Mouse (Mus musculus) MEL-GATA-1-ER (cell line): ENCODE data around the gene Large1.
"Not testable (repeated sequence)": the region's sequence is repeated elsewhere in the genome, so short reads cannot be mapped to it uniquely, and the experiment has no call there.

ENCODE experiments used
- DNase-seq: peaks from one replicate; pipeline ENCODE4 v3.0.0-alpha.2; 2012; ENCODE audit warnings: low read depth; ENCODE audit errors: extremely low read depth

The Large1 gene

DNA sequence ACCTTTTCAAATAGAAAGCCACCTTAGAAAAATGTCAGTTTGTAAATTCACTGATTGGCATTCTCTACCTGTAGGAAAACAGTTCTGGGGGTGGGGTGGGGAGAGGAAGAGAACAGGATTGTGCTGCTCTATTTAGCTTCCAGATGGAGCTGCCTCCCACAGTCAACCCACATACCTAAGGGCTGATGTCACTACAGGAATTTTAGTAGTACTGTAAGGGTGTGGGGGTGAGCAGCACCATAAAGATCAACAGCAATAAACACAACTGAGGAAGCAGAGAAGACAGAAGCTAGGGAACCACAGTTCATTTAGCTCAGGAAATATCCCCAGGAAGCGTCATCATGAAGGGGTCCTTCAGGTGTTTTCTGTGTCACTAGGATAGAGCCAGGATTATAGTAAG is 174.9 kb downstream of the Large1 start:
- no peak for DNase-seq

DNA sequence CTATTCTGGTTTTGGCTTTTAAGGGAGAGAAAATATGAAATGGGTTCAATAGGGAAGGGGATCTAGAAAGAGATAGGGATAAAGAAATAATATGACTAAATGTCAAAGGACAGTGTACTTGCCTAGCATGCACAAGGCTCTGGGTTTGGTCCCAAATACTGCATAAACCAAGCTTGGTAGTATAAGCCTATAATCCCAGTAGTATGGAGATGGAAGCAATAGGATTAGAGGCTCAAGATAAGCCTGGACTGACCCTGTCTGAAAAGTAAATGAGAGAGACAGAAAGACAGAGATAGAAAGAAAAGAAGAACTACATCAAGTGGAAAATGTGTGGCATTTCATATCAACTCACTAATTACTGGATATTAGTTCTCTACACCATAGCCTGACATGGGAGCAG is 180.7 kb downstream of the Large1 start:
- no peak for DNase-seq

DNA sequence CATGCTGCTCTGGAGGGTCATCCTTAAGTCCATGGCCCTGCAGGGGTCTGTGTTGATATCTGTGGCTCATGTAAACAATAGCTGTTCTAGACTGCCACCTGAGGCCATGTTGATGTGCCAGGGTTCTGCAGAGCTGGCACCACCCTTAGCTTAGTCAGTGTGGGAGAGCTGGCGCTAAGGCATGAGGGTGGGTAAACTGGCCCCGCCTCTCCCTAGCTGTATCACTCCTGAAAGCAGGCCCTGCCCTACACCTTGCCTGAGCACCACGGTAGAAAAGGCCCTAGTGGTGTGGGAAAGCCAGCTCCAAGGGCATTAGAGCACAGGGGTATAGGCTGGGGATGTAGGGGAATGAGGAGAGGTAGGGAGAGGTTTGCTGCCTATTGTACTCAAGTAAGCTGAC is 191.3 kb downstream of the Large1 start:
- no peak for DNase-seq

DNA sequence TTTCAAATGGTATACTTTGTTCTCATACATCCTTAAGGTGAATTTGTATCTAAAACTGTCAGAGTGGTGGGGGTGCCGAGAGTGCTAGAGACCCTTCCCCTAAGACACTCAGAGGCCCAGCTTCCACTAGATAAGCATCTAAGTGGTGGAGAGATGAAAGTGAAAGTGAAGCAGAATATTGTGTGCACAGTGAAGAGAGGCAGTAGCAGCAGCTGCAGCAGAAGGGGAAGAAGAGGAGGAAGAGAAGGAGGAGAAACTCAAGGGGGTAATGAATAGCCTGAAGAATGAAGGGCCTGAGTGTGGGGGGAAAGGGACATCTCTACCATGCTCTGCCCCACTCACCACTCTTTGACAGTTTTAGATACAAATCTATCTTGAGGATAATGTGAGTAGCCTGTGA is 191.8 kb downstream of the Large1 start:
- no peak for DNase-seq

DNA sequence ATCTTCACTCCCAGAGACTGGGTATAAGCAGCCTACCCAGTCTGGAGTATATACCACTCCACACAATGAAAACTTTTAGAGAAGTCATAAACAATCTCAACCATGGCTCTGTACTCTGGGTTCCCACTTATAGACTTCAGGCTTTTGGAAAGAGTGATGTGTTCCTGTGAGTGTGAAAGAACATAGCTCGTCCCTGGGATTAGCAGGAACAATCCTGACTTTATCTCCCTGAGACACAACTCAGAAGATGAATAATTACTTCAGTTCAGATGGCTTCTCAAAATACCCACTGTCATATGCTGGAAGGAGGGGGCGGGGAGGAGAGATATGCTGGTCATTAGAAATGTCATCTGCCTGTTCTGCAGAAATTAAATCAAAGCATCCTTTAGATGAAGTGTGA is 192.4 kb downstream of the Large1 start:
- no peak for DNase-seq

DNA sequence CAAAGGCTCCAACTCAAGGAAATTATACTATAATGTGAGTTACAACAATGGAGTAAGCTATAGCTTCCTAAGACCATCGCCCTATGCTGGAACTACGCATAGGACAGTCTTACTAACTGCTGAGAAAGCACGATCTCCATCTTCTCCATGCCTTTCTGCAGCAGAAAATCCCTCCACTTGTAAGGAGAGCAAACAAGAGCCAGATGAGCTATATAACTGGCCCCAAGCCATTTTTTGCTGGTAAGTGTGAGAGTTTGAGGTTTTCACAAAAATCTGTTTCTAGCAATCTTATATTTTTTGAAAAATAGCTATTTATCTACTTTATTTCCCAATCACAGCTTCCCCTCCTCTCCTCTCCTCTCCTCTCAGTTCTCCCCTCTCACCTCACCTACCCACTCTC is 206.1 kb downstream of the Large1 start:
- no peak for DNase-seq

DNA sequence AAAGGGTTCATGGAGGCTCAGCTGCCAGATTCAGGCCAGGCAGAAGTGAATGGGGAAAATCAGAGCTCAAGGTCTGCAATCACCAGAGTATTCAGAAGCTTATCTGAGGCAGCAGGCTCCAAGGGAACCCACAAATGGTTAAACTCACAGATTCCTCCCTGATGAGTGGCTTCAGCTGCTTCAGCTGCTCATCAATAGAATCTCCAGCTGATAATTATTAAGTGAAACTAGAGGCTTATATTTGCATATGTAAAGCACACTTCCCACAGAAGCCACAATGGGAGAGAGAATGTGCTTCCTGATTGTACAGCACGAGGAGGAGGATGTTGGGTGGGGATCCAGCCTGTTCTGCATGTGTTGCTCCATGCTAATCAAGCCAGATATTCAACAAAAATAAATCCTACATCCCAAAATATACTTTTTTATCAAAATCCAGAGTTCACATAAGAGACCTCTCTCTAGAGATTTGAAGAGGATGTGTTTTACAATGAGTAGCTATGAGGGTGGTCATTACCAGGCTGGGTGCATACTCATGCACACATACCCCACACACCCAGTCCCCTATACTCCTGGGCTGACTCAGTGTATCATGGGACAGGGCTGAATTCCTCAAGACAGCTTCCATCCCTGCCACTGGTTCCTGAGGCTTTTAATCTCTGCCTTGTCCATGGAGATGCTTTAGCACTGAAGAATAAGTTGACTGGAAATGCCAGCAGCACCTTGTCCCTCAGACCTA is 210.5 kb downstream of the Large1 start:
- DNase-seq = no peak

DNA sequence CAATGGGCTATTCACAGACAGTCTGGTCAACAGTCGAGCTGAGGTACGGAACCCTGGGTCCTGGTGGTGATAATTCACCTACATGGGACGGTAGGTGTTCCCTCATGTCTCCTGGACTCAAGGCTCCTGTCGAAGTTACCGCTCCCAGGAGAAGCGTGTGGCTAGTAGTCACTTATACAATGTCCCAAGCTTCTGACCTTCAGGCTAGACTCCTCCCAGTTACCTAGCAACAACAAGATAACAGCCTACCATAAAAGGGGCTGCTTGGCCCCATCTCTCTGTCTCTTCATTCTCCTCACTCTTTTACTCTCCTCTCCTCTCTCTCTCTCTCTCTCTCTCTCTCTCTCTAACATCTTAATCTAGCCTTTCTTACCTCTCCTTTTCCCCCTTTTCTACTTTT is 217.9 kb downstream of the Large1 start:
- no peak for DNase-seq

DNA sequence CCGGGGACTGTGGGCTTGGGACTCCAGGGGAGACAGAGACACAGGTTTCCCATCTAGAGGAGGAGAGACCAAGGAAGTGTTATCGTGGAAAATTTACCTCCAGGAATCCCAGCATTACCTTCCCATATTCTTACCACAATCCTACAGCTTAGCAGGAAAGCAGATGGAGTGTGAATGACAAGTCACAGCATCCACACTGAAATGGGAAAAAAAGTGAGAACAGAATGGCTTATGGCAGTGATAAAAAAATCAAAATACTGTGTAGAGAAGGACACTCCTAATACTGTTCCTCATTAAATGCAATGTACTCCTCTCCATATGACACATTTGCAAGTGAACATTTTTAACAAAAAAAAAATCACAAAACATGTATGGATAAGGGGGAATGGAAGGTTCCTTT is 221.3 kb downstream of the Large1 start:
- DNase-seq = no peak

DNA sequence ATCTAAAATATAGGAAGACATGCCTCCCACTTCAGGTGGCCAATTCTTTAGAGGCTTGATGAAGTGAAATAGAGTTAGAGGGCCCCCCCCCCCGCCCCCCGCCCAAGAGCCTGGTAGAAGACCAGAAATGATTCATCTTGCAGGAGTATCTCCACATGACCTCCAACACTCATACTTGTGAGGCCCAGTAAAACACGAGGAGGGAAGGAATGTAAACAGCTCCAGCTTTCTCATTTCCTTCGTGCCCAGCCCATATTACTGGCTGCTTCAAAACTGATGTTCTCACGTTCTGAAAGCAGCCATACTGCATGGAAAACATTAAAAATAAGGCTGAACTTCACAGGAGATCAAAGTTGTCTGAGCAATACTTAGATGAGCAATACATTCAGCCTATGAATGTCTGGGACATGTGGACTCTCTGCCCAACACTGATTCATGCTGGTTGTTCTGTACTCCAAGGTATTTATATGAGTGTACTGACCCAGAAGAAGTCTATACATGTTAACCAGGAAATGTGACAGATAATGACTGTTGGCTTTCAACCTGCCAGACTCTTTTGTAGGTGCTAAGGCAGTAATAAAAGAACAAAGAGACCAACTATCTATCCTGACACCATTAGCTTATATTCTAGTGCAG is 229.4 kb downstream of the Large1 start:
- no peak for DNase-seq

DNA sequence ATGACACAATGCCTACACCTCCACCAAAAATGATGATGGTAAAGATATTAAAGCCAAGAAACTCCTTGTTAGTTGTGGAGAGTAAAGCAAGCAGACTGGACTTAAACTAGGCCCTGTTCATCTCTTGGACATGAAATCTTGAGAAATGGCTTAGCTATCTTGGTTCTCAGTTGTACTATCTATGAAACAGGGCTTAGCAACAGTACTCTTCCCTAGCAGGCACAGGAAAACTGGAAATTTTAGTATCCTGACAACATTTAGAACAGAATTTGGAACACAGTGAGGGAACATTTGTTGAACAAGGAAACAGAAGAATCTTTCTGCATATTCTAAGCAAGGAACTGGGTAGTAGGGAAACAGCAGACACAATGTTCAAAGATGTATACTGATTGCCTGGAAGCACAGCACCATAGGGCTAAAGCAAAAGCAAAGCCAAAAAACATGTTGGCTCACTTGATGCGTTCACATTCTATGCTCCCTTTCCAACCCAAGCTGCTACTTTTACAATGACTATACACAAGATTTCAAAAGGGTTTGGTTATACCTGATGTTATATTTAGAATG is 240.9 kb downstream of the Large1 start:
- no peak for DNase-seq

DNA sequence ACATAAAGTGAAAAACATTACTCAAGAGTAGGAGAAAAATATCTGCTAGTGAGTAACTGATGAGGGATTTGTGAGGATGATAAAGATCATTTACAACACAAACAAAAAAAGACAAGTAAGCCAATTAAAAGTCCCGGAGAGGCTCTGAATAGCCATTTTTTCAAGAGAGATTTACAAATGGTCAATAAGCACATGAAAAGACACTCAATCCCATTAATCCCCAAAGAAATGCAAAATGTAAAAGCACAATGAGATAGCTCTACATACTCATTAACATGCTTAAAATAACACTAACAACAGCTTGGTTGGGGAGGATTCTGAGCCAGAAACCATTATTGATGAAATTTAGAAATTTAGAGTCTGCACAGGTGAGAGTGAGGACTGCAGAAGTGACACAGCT is 249.3 kb downstream of the Large1 start:
- DNase-seq = no peak

DNA sequence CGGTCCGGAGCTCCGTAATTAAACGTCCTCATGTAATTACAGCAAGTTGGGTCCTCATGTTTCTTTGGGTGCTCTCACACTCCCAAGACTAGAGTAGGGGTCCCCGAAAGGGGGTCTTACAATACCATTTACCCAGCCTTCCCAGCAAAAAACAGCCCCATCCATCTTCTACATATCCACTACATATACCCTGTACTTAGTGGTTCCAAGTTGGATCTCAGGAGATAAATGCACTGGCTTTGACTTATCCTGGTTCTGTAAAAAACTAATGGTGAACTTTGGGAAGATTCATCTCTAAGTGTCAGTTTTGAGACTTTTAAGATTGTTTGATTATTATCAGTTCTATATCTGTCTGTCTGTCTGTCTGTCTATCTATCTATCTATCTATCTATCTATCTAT is 252.3 kb downstream of the Large1 start:
- no peak for DNase-seq

DNA sequence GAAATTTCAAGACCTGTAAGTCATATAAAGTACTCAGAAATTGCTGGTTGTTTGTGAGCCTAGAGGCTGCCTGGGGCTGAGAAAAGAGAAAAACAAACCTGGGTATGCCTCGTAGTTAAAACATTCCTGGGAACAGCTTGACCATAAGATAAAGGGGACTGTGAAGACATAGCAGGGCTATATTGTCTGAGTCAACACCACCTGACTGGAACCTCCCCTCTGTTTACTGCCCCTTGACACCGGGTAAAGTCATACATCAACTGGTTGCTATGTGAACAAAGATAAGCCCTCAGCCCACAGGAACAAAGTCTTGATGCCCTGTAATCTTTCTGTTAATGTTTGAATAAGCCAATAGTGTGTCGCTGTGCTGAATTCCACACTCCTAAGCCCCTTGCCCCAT is 252.7 kb downstream of the Large1 start:
- DNase-seq = not testable (repeated sequence)

DNA sequence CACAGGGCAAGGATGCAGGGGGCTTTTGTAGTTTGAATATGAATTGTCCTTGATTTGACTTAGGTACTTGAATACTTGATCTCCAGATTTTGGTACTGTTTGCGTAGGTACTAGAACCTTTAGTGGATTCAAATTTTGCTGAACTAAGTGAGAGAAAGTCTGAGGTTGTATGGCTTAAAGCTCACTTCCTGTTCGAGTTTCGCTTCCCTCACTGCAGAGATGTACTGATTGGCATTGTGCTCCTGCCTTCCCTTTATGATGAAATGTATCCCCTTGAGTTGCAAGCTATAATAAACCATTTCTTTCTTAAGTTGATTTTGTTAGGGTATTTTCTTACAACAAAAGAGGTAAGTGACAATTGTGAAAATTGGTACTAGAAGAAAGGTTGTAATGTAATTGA is 253.8 kb downstream of the Large1 start:
- no peak for DNase-seq

DNA sequence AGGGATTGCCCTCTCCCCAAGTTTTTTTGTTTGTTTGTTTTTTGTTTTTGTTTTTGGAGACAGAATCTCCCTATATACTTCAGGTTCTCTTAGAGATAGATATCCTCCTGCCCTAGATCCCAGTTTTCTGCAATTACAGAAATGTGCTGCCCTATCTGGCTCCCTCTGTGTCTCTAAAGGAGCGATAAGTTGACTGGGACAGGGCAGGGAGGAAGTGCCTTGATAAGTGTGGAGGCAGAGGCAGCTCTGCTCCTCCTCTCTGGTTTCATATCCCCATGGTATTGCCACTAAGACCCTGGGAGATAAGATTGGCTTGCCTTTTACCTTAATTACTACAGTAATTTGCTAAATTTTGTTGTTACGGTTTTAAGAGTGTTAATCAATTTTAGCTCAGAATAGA is 256.4 kb downstream of the Large1 start:
- no peak for DNase-seq

DNA sequence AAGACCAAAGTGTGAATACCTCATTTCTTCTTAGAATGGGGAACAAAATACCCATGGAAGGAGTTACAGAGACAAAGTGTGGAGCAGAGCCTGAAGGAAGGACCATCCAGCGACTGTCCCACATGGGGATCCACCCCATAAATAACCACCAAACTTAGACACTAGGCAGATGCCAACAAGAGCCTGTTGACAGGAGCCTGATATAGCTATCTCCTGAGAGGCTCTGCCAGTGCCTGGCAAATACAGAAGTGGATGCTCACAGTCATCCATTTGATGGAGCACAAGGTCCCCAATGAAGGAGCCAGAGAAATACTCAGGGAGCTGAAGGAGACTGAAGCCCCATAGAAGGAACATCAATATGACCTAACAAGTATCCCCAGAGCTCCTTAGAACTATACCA is 275.6 kb downstream of the Large1 start:
- DNase-seq = not testable (repeated sequence)

DNA sequence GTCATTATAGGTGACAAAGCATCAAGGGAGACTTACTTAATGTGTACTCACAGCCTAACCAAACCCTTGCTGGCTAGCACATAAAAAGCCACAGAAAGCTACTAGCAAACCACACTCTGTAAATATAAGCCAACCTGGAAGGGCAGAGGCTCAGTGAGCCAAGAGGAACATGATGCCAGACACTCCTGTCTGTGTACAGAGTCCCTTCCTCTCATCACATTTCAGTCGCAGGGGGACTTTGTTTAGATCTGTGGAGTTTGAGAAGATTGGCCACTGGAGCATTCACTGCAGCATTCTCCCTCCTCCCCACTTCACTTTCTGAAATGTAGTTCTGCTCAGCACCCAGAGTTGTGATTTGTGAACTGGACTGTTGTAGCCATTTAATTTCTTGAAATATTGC is 291.9 kb downstream of the Large1 start:
- no peak for DNase-seq

DNA sequence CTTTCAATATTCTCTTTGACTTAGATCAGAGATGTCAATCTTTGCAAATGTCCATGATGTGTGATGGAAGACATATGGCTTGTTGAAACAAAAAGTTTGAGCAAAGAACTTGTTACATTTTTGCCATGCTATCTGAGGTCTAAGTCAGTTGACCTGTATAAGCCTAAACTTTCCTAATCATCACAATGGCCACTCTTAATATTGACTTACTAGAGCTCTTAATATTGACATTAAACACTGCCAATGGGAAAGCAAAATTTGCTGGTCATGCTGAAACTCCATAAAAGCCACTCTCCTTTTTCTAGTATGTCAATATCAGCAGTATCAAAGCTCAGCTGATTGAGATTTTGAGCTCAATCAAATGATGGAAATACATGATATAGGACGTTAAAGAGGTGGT is 298.6 kb downstream of the Large1 start:
- no peak for DNase-seq

DNA sequence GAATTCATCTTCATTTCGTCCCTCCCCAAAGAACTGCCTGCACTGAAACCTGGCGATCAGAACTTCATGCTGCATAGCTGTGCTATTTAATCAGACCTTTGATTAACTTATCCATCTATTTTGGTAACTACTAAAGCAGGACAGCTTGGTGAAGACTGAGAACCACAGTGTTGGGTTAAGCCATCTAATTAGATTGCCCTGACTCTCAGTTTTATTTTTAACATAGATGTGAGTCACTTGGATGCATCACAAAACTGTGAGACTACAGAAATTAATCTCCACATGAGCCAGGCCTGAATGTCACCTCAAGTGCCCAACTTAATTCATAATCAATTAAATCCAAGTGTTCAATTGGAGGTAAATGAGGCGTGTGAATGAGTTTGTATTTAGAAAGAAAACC is 299.5 kb downstream of the Large1 start:
- DNase-seq = no peak

DNA sequence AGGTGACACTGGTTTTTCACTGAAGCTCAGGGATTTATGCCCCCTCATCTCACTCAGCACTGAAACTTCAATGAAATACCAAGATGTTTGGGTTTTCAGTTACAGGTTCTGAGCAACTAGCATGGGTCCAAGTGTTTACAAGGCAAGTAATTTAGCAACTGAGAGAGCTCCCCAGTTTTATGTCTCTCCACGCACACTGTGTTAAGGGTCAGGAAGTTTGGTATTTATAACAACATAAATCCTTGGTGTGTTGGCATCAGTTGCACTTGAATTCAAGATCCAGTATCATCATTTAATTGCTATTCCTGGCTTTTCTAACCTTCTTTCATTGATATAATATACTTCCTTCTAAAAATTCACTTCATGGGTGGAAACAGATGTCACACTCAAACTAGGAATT is 300.9 kb downstream of the Large1 start:
- DNase-seq = no peak

DNA sequence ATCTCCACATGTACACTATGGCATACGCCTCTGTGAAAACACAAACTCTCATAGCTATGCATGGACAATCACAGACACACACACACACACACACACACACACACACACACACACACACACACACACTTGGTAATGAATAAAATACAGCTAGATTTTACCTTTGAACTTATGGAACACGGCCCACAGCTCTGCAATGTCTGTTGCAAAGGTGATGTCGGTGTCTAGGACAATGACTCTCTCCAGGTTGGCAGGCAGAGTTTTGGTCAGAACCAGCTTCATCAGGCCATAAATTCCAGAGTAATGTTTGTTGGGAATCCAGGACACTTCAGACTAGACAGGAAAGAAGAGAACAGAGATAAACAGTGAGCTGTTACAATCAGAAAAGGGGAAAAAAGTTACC is 305.2 kb downstream of the Large1 start:
- DNase-seq = no peak

DNA sequence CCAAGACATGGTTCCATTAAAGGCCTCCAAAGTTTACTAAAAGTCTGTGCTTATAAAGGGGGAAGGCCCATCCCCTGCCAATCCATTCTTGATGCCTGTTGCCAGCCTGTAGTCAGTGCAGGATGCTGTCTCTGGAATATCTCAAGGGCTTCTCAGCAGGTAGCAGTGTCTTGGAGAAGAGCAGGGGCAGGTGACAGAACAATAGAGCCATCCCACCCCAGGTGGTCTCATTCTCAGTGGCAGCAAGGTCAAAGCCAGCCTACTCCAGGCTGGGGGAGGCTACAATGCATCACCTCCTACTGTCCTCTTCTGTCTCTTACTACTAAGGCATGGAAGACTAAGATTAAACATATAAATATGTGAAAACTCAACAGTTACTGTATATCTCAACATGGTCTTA is 323.6 kb downstream of the Large1 start:
- DNase-seq = no peak
